Mouse (Mus musculus): ENCODE measurements around the gene Cryga. TPM values are rescaled to one million over a fixed set of nuclear protein-coding genes. Genes with fewer than 3 reads are reported as not detected.

The Cryga gene
- polyA plus RNA-seq (2012; rRNA removed; ENCODE audit: low replicate concordance), result not detected in 2 replicates

DNA sequence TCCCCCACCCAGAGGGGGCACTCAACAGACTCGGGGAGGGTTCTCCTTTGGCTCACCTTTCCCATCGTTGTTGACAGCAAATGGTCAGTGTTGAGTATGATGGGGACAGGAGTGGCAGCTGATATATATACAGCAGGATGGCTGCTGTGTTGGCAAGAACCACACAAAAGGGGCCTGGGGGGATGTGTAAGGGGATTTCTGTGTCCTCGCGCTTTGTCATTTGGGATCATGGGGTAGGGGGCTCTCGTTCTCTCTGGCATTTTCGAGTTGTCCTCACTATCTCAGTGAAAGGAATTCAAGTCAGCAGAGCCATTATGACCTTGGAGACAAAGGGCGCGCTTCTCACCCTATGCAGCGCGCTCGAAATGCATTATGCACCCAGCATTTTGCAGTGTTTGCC lies at the start of gene Cryga:
Gene Cryga (minus strand): TSS at position 101 of the 400 bp plus-strand sequence.

DNA sequence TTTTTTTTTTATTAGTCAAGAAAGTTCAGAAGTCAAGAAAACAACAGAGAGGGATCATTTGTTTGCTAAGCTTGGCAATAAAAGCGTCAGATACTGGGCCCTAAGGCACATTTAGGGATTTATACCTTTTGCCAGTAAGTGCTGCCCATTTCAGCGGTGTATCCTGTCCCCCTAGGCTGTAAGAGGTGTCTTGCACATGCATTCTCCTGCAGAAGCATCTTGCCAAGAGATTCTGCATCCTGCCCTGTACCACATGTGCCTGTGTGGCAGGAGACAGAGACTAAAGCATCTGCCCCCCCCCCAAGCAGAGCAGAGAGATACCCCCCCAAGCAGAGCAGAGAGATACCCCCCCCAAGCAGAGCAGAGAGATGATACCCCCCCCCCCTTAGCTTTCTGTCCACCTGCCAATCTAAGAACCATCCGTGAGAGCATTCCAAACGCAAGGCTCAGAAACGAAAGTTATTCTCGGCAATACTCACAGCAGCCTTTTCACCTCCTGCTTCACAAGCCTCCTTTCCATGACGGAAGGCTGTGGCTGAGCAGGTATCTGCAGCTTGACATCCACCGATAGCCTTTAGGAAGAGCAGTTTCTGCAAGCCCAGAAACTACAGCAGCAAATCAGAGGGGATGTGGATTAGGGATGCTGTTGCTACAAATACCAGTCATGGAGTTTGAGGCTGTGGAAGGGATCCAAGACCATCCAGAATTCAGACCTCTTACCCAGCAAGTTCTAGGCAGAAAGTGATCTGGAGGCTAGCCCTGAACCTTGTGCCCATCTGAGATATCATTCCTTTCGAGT lies 19.6 kb upstream of the Cryga start, which contains the start of gene D630023F18Rik:
Gene D630023F18Rik (minus strand): TSS at position 641 of the 799 bp plus-strand sequence.

DNA sequence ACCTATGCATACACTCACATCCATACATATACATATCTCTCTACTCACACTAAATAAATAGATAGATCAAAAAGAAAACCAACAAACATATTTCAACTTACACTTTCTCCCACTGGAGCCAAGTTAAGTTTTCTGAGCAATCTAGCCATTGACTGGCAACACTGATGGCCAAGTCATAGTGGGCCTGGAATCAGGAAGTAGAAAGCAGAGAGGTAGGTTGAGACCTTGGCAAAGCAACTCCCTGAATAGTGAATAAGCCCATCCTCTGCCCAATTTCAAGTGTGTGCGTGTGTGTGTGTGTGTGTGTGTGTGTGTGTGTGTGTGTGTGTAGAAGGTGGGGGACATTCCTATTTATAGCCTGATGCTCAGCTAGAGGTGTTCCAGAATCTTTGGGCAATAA lies 16.3 kb upstream of the Cryga start, which contains the start of gene Gm28845:
Gene Gm28845 (minus strand): TSS at position 121 of the 400 bp plus-strand sequence.

DNA sequence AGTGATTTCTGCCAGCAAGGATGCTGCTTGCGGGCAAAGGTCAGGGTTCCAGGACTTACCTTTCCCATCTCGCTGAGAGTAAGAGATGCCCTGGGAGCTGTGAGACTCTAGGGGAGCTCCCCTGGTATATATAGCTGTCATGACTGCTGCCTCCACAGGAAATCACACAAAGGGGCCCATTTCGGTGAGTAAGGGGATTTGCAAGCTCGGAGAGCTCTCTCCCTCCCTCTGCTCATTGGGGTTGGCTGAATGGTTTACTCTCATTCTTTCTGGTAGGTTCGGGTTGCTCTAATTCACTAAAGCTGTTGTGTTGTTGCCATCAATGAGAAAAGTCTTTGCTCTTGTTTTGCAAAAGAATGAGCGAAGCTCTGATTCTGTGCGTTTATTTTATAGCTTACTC lies 21.0 kb downstream of the Cryga start, which contains the start of gene Crygb:
Gene Crygb (minus strand): TSS at position 101 of the 400 bp plus-strand sequence.

DNA sequence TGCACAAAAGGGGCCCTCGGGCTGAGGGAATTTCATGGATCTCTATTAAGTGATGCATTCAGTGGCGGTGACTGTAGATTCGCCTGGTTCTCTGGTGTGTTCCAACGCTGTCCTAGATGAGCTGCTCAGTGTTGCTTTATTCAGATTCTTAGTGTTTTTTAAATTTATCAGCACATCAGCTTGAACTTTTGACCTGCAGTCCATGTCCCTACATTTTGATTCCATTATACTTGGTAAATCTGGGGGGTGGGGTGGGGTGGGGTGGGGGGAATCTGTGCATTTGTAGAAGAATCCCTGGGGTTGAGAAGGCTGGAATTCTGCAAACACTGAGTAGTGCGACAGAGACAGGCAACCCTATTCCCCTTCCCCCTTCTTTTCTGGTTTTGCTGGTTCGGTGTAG lies 29.6 kb downstream of the Cryga start, which contains the start of gene Crygc:
Gene Crygc (minus strand): TSS at position 101 of the 400 bp plus-strand sequence.

DNA sequence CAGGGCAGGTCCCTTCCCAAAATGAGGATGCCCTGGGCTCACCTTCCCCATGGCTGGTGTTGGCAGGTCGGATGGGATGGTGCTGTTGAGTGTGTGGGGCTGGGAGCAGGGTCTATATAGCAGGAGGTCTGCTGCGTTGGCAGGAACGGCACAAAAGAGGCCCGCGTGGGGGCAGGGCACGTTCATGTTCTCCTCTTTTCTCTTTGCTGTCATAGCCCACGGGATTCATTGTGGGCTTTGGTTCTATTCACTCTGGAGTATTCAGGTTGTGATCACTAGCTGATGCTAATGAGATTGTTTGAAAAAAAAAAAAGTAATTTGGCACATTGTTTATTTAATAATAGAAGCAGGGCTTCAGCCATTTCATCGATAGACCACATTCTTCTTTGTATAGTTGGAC lies 39.8 kb downstream of the Cryga start, which contains the start of gene Crygd:
Gene Crygd (minus strand): TSS at position 101 of the 400 bp plus-strand sequence.

DNA sequence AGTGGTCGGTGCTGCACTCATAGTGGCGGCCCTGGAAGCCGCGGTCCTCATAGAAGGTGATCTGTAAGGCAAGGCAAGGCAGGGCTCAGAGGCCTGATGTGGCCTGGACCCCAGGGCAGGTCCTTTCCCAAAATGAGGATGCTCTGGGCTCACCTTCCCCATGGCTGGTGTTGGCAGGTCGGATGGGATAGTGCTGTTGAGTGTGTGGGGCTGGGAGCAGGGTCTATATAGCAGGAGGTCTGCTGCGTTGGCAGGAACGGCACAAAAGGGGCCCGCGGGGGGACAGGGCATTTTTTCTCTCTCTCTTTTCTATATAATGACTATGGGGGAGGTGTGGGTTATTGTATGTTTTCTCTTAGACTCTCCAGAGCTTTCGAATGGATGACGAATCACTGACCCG lies 52.2 kb downstream of the Cryga start, which contains the start of gene Cryge:
Gene Cryge (minus strand): TSS at position 198 of the 400 bp plus-strand sequence.

Other genes with a start within 250 kb of the Cryga start
- 7.2 and 9.1 TPM in 2 replicates for gene Plekhm3, start 146.5 kb downstream of the Cryga start, polyA plus RNA-seq (2012; rRNA removed; ENCODE audit: low replicate concordance)
- gene Akr1cl, start 70.6 kb downstream of the Cryga start, polyA plus RNA-seq (2012; rRNA removed; ENCODE audit: low replicate concordance), result 0.13 and 2.4 TPM in 2 replicates
- not detected in 2 replicates for gene Cryge, start 52.2 kb downstream of the Cryga start, polyA plus RNA-seq (2012; rRNA removed; ENCODE audit: low replicate concordance)
- not detected in 2 replicates for gene Crygd, start 39.9 kb downstream of the Cryga start, polyA plus RNA-seq (2012; rRNA removed; ENCODE audit: low replicate concordance)
- gene Crygc, start 29.7 kb downstream of the Cryga start, polyA plus RNA-seq (2012; rRNA removed; ENCODE audit: low replicate concordance), result not detected in 2 replicates
- gene Crygb, start 21.1 kb downstream of the Cryga start, polyA plus RNA-seq (2012; rRNA removed; ENCODE audit: low replicate concordance), result not detected in 2 replicates
- gene Gm28845, start 16.2 kb upstream of the Cryga start, polyA plus RNA-seq (2012; rRNA removed; ENCODE audit: low replicate concordance), result not detected in 2 replicates
- not detected in 2 replicates for gene D630023F18Rik, start 19.8 kb upstream of the Cryga start, polyA plus RNA-seq (2012; rRNA removed; ENCODE audit: low replicate concordance)
- 99.9 and 170 TPM in 2 replicates for gene Idh1, start 83.1 kb upstream of the Cryga start, polyA plus RNA-seq (2012; rRNA removed; ENCODE audit: low replicate concordance)
- 11.5 and 14.1 TPM in 2 replicates for gene Pikfyve, start 83.3 kb upstream of the Cryga start, polyA plus RNA-seq (2012; rRNA removed; ENCODE audit: low replicate concordance)
- gene Pth2r, start 178.7 kb upstream of the Cryga start, polyA plus RNA-seq (2012; rRNA removed; ENCODE audit: low replicate concordance), result not detected in 2 replicates

Data from subcutaneous adipose tissue, adult 2 months (tissue).